Mouse (Mus musculus): Measurements from ENCODE around the gene Ephb1. TPM values are rescaled to one million over a fixed set of nuclear protein-coding genes. Genes with fewer than 3 reads are reported as not detected.
A peak's percentile ranks its signal among the peaks of the same experiment; 100 is the strongest.

Gene Ephb1
- 1 to 10 TPM in 1 of 2 experiments, under 1 TPM in 1; 0.59 to 1.4 TPM for total RNA-seq (2021)
- long read RNA-seq, experiment 1, full-length matches to known transcripts: 1 of 2 reads
- long read RNA-seq, experiment 1, partial matches to known transcripts: 1 of 2 reads
- long read RNA-seq, experiment 1, other reads (novel, unspliced or antisense): 0 of 2 reads
- long read RNA-seq, experiment 2, full-length matches to known transcripts: 1 of 1 reads
- long read RNA-seq, experiment 2, partial matches to known transcripts: 0 of 1 reads
- long read RNA-seq, experiment 2, other reads (novel, unspliced or antisense): 0 of 1 reads

DNA sequence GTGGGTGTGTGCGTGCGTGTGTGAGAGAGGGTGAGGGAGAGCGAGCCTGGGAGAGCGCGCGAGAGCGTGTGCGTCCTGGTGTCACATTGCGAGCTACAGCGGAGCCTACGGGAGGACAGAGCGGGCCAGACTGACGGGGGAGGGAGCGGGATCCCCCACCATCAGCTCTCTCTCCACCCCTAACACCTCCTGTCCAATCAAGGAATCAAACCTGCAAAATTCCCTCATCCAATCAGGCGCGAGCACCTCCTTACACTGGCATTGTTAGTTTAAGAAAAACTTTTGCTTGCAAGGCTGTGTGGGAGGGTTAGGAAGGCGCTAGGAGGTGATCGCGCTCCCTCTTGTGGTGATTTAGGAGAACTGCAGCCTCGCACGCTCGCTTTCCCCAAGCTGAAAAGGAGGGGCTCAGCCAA, at the start of gene Ephb1:
Gene Ephb1 (minus strand): TSS at position 133 of the 413 bp plus-strand sequence.
- intact Hi-C loops (cut with DNase I): loop anchor here (5.0 kb wide), 3 partner anchors 87 to 662 kb away; no protein-coding TSS in a partner anchor
- peak; percentile 54 to 73 for DNase-seq

GRCm38 (mm10) chr9:102403086-102404021, 48.9 kb upstream of the Ephb1 start:
- intact Hi-C loops (cut with DNase I): loop anchor here (5.0 kb wide), 1 partner anchor 144 kb away; no protein-coding TSS in a partner anchor
- DNase-seq: peak; percentile 23 to 39

GRCm38 (mm10) chr9:102402671-102403070, 48.2 kb upstream of the Ephb1 start:
- no peak for DNase-seq
- intact Hi-C loops (cut with DNase I): loop anchor here (5.0 kb wide), 1 partner anchor 145 kb away; no protein-coding TSS in a partner anchor

DNA sequence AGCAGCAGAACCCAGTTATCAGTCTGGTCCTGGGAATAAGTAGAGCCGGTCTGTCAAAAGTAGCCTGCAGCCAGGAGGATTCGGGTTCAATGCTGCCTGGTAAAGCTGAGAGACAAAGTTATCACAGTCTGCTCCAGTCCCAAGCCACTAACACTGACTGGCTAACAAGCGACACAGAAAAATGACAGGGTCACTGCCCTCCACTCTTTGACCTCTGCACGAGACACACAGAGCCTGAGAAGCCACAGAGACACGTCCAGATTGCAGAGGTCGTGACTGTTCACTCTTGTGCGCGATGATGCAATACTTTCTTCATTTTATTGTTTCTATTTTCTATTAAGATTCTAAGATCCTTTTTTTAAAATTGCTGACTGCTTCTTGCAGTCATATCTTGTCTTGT, 33.8 kb upstream of the Ephb1 start:
- intact Hi-C loops (cut with DNase I): no loop called here
- no peak for DNase-seq

- no peak for DNase-seq
- intact Hi-C loops (cut with DNase I): no loop called here
Measured at GRCm38 (mm10) chr9:102386816-102387215, 32.3 kb upstream of the Ephb1 start.

GRCm38 (mm10) chr9:102380235-102380634, 25.7 kb upstream of the Ephb1 start:
- no peak for DNase-seq
- intact Hi-C loops (cut with DNase I): no loop called here

GRCm38 (mm10) chr9:102374661-102375060, 20.2 kb upstream of the Ephb1 start:
- intact Hi-C loops (cut with DNase I): no loop called here
- DNase-seq: no peak

- no peak for DNase-seq
- intact Hi-C loops (cut with DNase I): no loop called here
Measured at GRCm38 (mm10) chr9:102373886-102374285, 19.4 kb upstream of the Ephb1 start.

DNA sequence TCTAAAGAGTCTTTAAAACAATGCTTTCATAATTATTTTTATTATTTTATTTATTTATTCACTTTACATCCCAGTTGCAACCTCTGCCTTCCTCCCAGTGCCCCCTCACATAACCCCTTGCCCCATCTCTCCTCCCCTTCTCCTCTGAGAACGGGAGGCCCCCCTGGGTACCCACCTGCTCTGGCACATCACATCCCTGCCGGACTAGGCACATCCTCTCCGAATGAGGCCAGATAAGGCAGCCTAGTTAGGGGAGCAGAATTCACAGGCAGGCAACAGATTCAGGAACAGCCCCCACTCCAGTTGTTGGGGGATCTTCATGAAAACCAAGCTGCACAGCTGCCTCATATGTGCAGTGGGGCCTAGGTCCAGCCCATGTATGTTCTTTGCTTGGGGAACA, 17.4 kb upstream of the Ephb1 start:
- intact Hi-C loops (cut with DNase I): no loop called here
- DNase-seq: no peak

GRCm38 (mm10) chr9:102371036-102371770, 16.7 kb upstream of the Ephb1 start:
- DNase-seq: no peak
- intact Hi-C loops (cut with DNase I): no loop called here

- intact Hi-C loops (cut with DNase I): no loop called here
- DNase-seq: no peak
Measured at GRCm38 (mm10) chr9:102370141-102370540, 15.6 kb upstream of the Ephb1 start.

DNA sequence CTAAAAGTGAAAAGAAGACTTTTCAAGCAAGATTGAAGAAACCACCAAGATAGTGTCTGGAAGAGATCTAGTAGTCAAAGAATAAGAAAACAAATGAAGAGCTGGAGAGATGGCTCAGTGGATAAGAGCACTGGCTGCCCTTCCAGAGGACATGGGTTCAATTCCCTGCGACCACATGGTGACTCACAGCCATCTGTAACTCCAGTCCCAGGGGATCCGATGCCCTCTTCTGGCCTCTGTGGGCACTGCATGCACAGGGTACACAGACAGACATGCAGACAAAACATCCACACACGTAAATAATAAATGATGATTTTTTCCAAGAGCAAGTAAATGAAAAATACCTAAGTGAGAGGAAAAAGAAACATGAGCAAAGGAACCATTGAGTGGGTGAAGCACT, 14.6 kb upstream of the Ephb1 start:
- no peak for DNase-seq
- intact Hi-C loops (cut with DNase I): no loop called here

GRCm38 (mm10) chr9:102367796-102368195, 13.3 kb upstream of the Ephb1 start:
- intact Hi-C loops (cut with DNase I): no loop called here
- no peak for DNase-seq

DNA sequence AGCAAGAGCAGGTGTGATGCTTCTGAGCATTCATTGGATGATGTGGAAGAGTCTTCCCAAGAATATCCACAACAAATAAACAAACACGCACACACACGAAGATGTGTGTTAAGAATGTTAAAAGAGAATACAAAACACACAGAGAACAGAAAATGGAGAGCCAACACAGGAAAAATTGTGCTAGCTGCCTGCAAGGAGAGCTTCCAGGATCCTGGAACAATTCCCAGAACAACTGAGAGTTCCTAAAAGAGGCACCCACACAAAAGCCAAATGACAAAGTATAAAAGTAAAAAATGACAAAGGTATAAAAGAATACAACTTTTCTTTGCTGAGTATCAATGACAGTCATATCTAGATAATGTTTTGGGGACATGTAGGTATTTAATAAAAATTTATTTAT, 11.0 kb upstream of the Ephb1 start:
- intact Hi-C loops (cut with DNase I): no loop called here
- DNase-seq: no peak

DNA sequence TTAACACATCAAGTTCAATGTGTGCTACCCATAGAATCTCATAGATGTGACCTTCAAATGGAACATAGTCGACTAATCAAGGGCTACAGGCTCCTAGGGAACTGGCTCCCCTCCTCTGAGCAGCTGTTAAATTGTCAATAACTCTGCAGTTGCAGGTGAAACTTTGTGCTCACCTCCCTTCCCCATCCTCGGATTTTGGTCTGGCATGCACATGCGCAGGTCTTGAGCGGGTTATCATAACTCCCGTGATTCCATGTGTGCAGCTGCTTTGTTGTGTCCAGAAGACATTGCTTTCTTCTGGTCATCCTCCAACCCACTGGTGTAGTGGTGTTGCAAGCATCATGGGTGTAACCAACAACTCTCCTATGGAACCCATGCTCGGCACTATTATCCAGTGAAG, 4.8 kb upstream of the Ephb1 start:
- DNase-seq: no peak
- intact Hi-C loops (cut with DNase I): loop anchor here (5.0 kb wide), 1 partner anchor 188 kb away; no protein-coding TSS in a partner anchor

GRCm38 (mm10) chr9:102358711-102359110, 4.2 kb upstream of the Ephb1 start:
- DNase-seq: no peak
- intact Hi-C loops (cut with DNase I): loop anchor here (5.0 kb wide), 1 partner anchor 189 kb away; no protein-coding TSS in a partner anchor

- DNase-seq: no peak
- intact Hi-C loops (cut with DNase I): loop anchor here (5.0 kb wide), 1 partner anchor 189 kb away; no protein-coding TSS in a partner anchor
Measured at GRCm38 (mm10) chr9:102358011-102358410, 3.5 kb upstream of the Ephb1 start.

DNA sequence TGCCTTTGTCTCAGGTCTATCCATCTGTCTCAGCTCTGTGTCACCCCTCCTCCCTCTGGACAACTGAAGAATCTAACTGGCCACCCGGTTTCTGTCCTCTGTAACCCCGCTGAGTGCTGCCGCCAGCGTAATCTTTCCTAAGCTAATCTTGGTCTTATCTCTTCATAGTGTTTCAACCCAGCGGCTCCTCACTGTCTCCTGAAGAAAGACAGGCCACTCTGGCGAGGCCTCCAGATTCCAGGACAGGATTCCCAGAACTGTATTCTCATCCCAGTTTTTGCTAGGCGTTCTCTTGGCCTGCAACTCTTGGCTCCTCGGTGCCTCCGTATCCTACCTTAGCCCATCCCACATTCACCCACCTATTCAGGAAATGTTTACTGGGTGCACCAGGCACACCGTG, 2.0 kb upstream of the Ephb1 start:
- DNase-seq: no peak
- intact Hi-C loops (cut with DNase I): loop anchor here (5.0 kb wide), 1 partner anchor 191 kb away; no protein-coding TSS in a partner anchor

DNA sequence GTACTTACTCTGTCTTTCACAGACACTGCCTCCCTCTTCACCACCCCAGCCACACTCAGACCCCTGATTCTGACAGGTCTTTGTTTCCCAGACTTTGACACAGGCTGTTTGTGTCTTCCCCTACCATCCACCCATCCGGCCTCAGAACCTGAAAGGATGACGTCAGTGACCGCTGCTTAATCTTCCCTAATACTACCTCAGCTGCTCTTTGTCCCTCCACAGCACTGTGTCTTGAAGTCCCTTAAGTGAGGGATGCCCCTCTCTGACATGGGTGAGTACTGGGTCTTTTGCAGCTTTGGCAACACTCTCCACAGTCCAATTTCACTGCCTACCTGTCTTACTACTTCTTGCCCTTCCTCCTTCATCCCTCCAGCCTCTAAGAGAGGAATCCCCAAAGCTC, 1.2 kb upstream of the Ephb1 start:
- intact Hi-C loops (cut with DNase I): loop anchor here (5.0 kb wide), 1 partner anchor 192 kb away; no protein-coding TSS in a partner anchor
- no peak for DNase-seq
